Mouse (Mus musculus) right cerebral cortex, postnatal 36 days (tissue): ENCODE measurements around the gene Draxin.
"Not testable (repeated sequence)": the region's sequence is repeated elsewhere in the genome, so short reads cannot be mapped to it uniquely, and the experiment has no call there.

Source experiments
- DNase-seq, 2 experiments: peaks; one replicate each; pipeline ENCODE4 v3.0.0; 2022; ENCODE audit warnings: low spot score in 2 of 2, mixed read lengths in 1 of 2

Gene Draxin

GRCm38 (mm10) chr4:148130561-148131413 is at the start of gene Draxin:
Draxin (minus strand) TSS chr4:148130698.
- no peak for DNase-seq

- DNase-seq: no peak
These were observed 47.2 kb upstream of the Draxin start for GRCm38 (mm10) chr4:148177716-148178115.

- not testable (repeated sequence) for DNase-seq
These were observed 46.1 kb upstream of the Draxin start for GRCm38 (mm10) chr4:148176603-148177002.

- no peak for DNase-seq
These were observed 44.0 kb upstream of the Draxin start for GRCm38 (mm10) chr4:148174495-148174862.

- DNase-seq: peak; percentile 67 to 77
These were observed 43.5 kb upstream of the Draxin start for GRCm38 (mm10) chr4:148173811-148174494.

GRCm38 (mm10) chr4:148171261-148171660 is 40.8 kb upstream of the Draxin start:
- DNase-seq: no peak

- no peak for DNase-seq
These were observed 40.3 kb upstream of the Draxin start for GRCm38 (mm10) chr4:148170842-148171241.

- no peak for DNase-seq
These were observed 39.1 kb upstream of the Draxin start for GRCm38 (mm10) chr4:148169586-148169985.

GRCm38 (mm10) chr4:148168287-148168686 is 37.8 kb upstream of the Draxin start:
- DNase-seq: no peak

GRCm38 (mm10) chr4:148166986-148167385 is 36.5 kb upstream of the Draxin start:
- DNase-seq: peak in 1 of 2 experiments; percentile 57

GRCm38 (mm10) chr4:148166431-148166830 is 35.9 kb upstream of the Draxin start:
- DNase-seq: peak; percentile 75 to 80

- no peak for DNase-seq
These were observed 35.1 kb upstream of the Draxin start for GRCm38 (mm10) chr4:148165551-148165950.

- DNase-seq: no peak
These were observed 34.0 kb upstream of the Draxin start for GRCm38 (mm10) chr4:148164461-148164860.

GRCm38 (mm10) chr4:148164002-148164439 is 33.5 kb upstream of the Draxin start:
- DNase-seq: peak; percentile 75 to 76

GRCm38 (mm10) chr4:148160436-148161390 is 30.2 kb upstream of the Draxin start, which contains the start of the genes Fbxo44 and Fbxo2:
Fbxo44 (minus strand) TSS chr4:148160482.
Fbxo2 (plus strand) TSS chr4:148160621.
- DNase-seq: no peak

- peak; percentile 99 for DNase-seq
These were observed 29.3 kb upstream of the Draxin start for GRCm38 (mm10) chr4:148159544-148160435.

GRCm38 (mm10) chr4:148158436-148159348 is 28.2 kb upstream of the Draxin start:
- no peak for DNase-seq

- no peak for DNase-seq
These were observed 24.5 kb upstream of the Draxin start for GRCm38 (mm10) chr4:148154982-148155381.

GRCm38 (mm10) chr4:148154006-148154405 is 23.5 kb upstream of the Draxin start:
- no peak for DNase-seq
